Mouse (Mus musculus): ENCODE measurements around the gene Gli1. TPM values are rescaled to one million over a fixed set of nuclear protein-coding genes. Genes with fewer than 3 reads are reported as not detected.
"Not testable (repeated sequence)": the region's sequence is repeated elsewhere in the genome, so short reads cannot be mapped to it uniquely, and the experiment has no call there.

The Gli1 gene
- total RNA-seq, 2 experiments from 2014 or later: 3.3 to 4.5 TPM

- no peak for DNase-seq (ENCODE audit: extremely low spot score in 1 of 2, low spot score in 2 of 2)
- intact Hi-C loops (cut with DNase I): loop anchor here (5.0 kb wide), 1 partner anchor 191 kb away; the partner anchor contains the start of gene Os9
Observed at GRCm38 (mm10) chr10:127312858-127313257, 28.9 kb downstream of the Gli1 start.

GRCm38 (mm10) chr10:127312356-127312676 lies 29.5 kb downstream of the Gli1 start:
- peak; percentile 95 for TF ChIP-seq CTCF (IDR thresholded peaks at IDR 0.05)
- intact Hi-C loops (cut with DNase I): loop anchor here (5.0 kb wide), 1 partner anchor 190 kb away; the partner anchor contains the start of gene Os9
- Histone ChIP-seq H3K27ac (peak overlapping the region; percentile 89), H3K4me3 (peak overlapping the region; percentile 76)
- DNase-seq (ENCODE audit: extremely low spot score in 1 of 2, low spot score in 2 of 2): peak; percentile 54 to 73

More at GRCm38 (mm10) chr10:127312858-127313257, 28.9 kb downstream of the Gli1 start:
- TF ChIP-seq CTCF (IDR thresholded peaks at IDR 0.05): no peak
- Histone ChIP-seq H3K4me3 (no peak overlapping the region), H3K27ac (0 out of 2 replicates have a peak overlapping the region, but pooled peaks have one; percentile 89)

- Histone ChIP-seq H3K27ac (peak within 1 kb of the TSS; percentile 89), H3K4me3 (peak within 1 kb of the TSS; percentile 76)
- DNase-seq (ENCODE audit: extremely low spot score in 1 of 2, low spot score in 2 of 2): peak; percentile 92 to 93
- intact Hi-C loops (cut with DNase I): loop anchor here (1.0 to 5.0 kb wide), 2 partner anchors 21 to 189 kb away; partner anchors contain the start of gene Os9
- no peak for TF ChIP-seq CTCF (IDR thresholded peaks at IDR 0.05)
Observed at GRCm38 (mm10) chr10:127311476-127312355, 30.1 kb downstream of the Gli1 start, which contains the start of gene Mars. Gene Mars (minus strand): TSS chr10:127311786.

GRCm38 (mm10) chr10:127310523-127311475 lies 31.0 kb downstream of the Gli1 start:
- intact Hi-C loops (cut with DNase I): loop anchor here (1.0 to 5.0 kb wide), 2 partner anchors 20 to 188 kb away; partner anchors contain the start of gene Os9
- no peak for TF ChIP-seq CTCF (IDR thresholded peaks at IDR 0.05)
- peak overlapping the region; percentile 76 for H3K4me3 ChIP-seq
- H3K27ac ChIP-seq: peak overlapping the region; percentile 89
- DNase-seq (ENCODE audit: extremely low spot score in 1 of 2, low spot score in 2 of 2): no peak

GRCm38 (mm10) chr10:127309167-127309566 lies 32.6 kb downstream of the Gli1 start:
- DNase-seq (ENCODE audit: extremely low spot score in 1 of 2, low spot score in 2 of 2); H3K4me3 ChIP-seq; intact Hi-C loops (cut with DNase I); H3K27ac ChIP-seq: not testable (repeated sequence)

GRCm38 (mm10) chr10:127303136-127303535 lies 38.6 kb downstream of the Gli1 start:
- Histone ChIP-seq H3K27ac (no peak overlapping the region), H3K4me3 (no peak overlapping the region)
- intact Hi-C loops (cut with DNase I): no loop called here
- no peak for DNase-seq (ENCODE audit: extremely low spot score in 1 of 2, low spot score in 2 of 2)
- TF ChIP-seq CTCF (IDR thresholded peaks at IDR 0.05): no peak

GRCm38 (mm10) chr10:127300361-127300760 lies 41.4 kb downstream of the Gli1 start:
- Histone ChIP-seq H3K27ac (no peak overlapping the region), H3K4me3 (no peak overlapping the region)
- DNase-seq (ENCODE audit: extremely low spot score in 1 of 2, low spot score in 2 of 2): no peak
- intact Hi-C loops (cut with DNase I): no loop called here
- no peak for TF ChIP-seq CTCF (IDR thresholded peaks at IDR 0.05)

GRCm38 (mm10) chr10:127297015-127297871 lies 44.5 kb downstream of the Gli1 start:
- intact Hi-C loops (cut with DNase I): no loop called here
- Histone ChIP-seq H3K4me3 (no peak overlapping the region), H3K27ac (peak overlapping the region; percentile 40; the same call in 1 of the 2 replicates)
- no peak for DNase-seq (ENCODE audit: extremely low spot score in 1 of 2, low spot score in 2 of 2)
- TF ChIP-seq CTCF (IDR thresholded peaks at IDR 0.05): no peak

GRCm38 (mm10) chr10:127295986-127296794 lies 45.6 kb downstream of the Gli1 start:
- H3K27ac ChIP-seq: no peak overlapping the region
- intact Hi-C loops (cut with DNase I): no loop called here
- TF ChIP-seq CTCF (IDR thresholded peaks at IDR 0.05): no peak
- DNase-seq (ENCODE audit: extremely low spot score in 1 of 2, low spot score in 2 of 2): no peak
- no peak overlapping the region for H3K4me3 ChIP-seq

- no peak for TF ChIP-seq CTCF (IDR thresholded peaks at IDR 0.05)
- Histone ChIP-seq H3K4me3 (no peak overlapping the region), H3K27ac (no peak overlapping the region)
- intact Hi-C loops (cut with DNase I): no loop called here
- DNase-seq (ENCODE audit: extremely low spot score in 1 of 2, low spot score in 2 of 2): no peak
Observed at GRCm38 (mm10) chr10:127294895-127295510, 46.8 kb downstream of the Gli1 start.
